Mouse (Mus musculus) heart, embryonic 16.5 days (tissue): ENCODE measurements around the gene Gm49353. TPM values are rescaled to one million over a fixed set of nuclear protein-coding genes. Genes with fewer than 3 reads are reported as not detected.

ENCODE experiments used
- ATAC-seq: fragments of 200-750 bp; cut with Nextera tagmentation; replicated peaks from 2 replicates; pipeline ENCODE4 v1.8.0; 2017; ENCODE audit warnings: moderate number of reproducible peaks; ENCODE audit not compliant: insufficient read depth, low FRiP score; ENCODE audit errors: extremely low read depth
- H3K27ac ChIP-seq: fragments of 300-500 bp; sonication (generic); 2 replicates; pipeline ENCODE4 v1.5.1; 2014; ENCODE audit warnings: mild to moderate bottlenecking, low read length, control low read depth, moderate library complexity
- H3K27me3 ChIP-seq: fragments of 300-500 bp; sonication (generic); 2 replicates; pipeline ENCODE4 v1.6.1; 2014; ENCODE audit warnings: low read length, mixed read lengths; ENCODE audit not compliant: control insufficient read depth, insufficient read depth
- H3K36me3 ChIP-seq: fragments of 300-500 bp; sonication (generic); 2 replicates; pipeline ENCODE4 v1.6.1; 2014; ENCODE audit not compliant: control insufficient read depth, insufficient read depth
- H3K4me1 ChIP-seq: fragments of 300-500 bp; sonication (generic); 2 replicates; pipeline ENCODE4 v1.6.1; 2014; ENCODE audit warnings: low read length, mixed read lengths; ENCODE audit not compliant: control insufficient read depth, insufficient read depth
- H3K4me2 ChIP-seq: fragments of 300-500 bp; sonication (generic); 2 replicates; pipeline ENCODE4 v1.6.1; 2014; ENCODE audit warnings: low read depth, mild to moderate bottlenecking, control low read depth, low read length
- H3K4me3 ChIP-seq: fragments of 300-500 bp; sonication (generic); 2 replicates; pipeline ENCODE4 v1.5.1; 2014; ENCODE audit warnings: mild to moderate bottlenecking, control low read depth, low read length
- H3K9ac ChIP-seq: fragments of 300-500 bp; sonication (generic); 2 replicates; pipeline ENCODE4 v1.6.1; 2014; ENCODE audit warnings: low read length, control low read depth
- H3K9me3 ChIP-seq: fragments of 300-500 bp; sonication (generic); replicated peaks from 2 replicates; pipeline ENCODE4 v1.6.1; 2016; ENCODE audit warnings: low read length; ENCODE audit not compliant: control insufficient read depth
- WGBS: fragments of 180-500 bp; shearing (Covaris S2); extraction: QIAGEN DNeasy Blood & Tissue Kit; methylation state at CpG from one replicate; pipeline ENCODE4 v1.1.7; 2014; 5-methylcytosine and 5-hydroxymethylcytosine counted together
- polyA plus RNA-seq: library from polyadenylated mRNA; unstranded; fragments of >200 nt; fragmentation: Nextera tagmentation; extraction: Ambion mirVana; gene quantifications from 2 replicates; pipeline ENCODE4 v1.2.1, GENCODE M21; 2015

Gene Gm49353
- polyA plus RNA-seq, 1 experiment from 2014 or later, result not detected

- Histone ChIP-seq H3K9ac (no peak overlapping the region), H3K4me1 (no peaks in the 10 kb centered on the region), H3K4me3 (no peak overlapping the region), H3K27ac (no peak overlapping the region), H3K36me3 (no peaks in the 10 kb centered on the region), H3K27me3 (no peaks in the 10 kb centered on the region), H3K4me2 (no peak overlapping the region), H3K9me3 (no peaks in the 10 kb centered on the region)
- ATAC-seq, result no peak
- 80% methylated on average over 4 of the region's 4 CpGs for WGBS
These were observed 26.6 kb downstream of the Gm49353 start for GRCm38 (mm10) chr10:29225329-29225728.

DNA sequence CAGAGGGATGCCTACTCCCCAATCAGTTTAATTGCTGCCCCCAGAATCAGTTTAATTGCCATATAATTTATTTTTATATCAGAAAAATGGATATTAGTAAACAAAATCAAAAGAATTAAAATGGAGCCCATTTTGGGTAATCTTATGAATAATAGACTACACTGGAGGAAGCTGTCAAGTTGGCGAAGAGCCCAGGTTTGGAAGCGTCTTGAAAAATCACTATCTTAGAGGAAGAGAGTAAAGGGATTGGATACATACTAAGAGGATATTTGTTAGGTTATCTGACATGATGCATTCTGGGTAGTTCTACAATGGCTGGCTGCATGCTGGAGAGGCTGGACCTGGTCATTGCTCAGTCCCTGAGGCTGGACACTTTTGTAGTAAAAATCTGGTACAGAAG is 32.5 kb downstream of the Gm49353 start:
- no peaks in the 10 kb centered on the region for H3K9me3 ChIP-seq
- no peaks in the 10 kb centered on the region for H3K4me1 ChIP-seq
- no peaks in the 10 kb centered on the region for H3K36me3 ChIP-seq
- 61% methylated on average over 2 of the region's 2 CpGs for WGBS
- no peak overlapping the region for H3K9ac ChIP-seq
- H3K27me3 ChIP-seq, result no peaks in the 10 kb centered on the region
- H3K27ac ChIP-seq, result no peak overlapping the region
- no peak for ATAC-seq
- no peak overlapping the region for H3K4me2 ChIP-seq
- H3K4me3 ChIP-seq, result no peak overlapping the region

Other genes starting within 250 kb of the Gm49353 start
- gene 2310057J18Rik, start 212.7 kb upstream of the Gm49353 start, polyA plus RNA-seq, result not detected in 2 replicates
- 0.09 and 0.22 TPM in 2 replicates for gene Soga3, start 55.1 kb upstream of the Gm49353 start, polyA plus RNA-seq
- gene 9330159F19Rik, start 12.7 kb downstream of the Gm49353 start, polyA plus RNA-seq, result 0.02 and 0.09 TPM in 2 replicates
- 25.5 and 29.1 TPM in 2 replicates for gene Echdc1, start 114.2 kb downstream of the Gm49353 start, polyA plus RNA-seq
- gene Rnf146, start 163.5 kb downstream of the Gm49353 start, polyA plus RNA-seq, result 39.8 and 46.9 TPM in 2 replicates